Mouse (Mus musculus): ENCODE results near the gene Cbx7. TPM values are rescaled to one million over a fixed set of nuclear protein-coding genes. Genes with fewer than 3 reads are reported as not detected.
A peak's percentile ranks its signal among the peaks of the same experiment; 100 is the strongest.

The Cbx7 gene
- total and polyA plus RNA-seq, 3 experiments, result 2.9 to 11.1 TPM; not detected in 1

DNA sequence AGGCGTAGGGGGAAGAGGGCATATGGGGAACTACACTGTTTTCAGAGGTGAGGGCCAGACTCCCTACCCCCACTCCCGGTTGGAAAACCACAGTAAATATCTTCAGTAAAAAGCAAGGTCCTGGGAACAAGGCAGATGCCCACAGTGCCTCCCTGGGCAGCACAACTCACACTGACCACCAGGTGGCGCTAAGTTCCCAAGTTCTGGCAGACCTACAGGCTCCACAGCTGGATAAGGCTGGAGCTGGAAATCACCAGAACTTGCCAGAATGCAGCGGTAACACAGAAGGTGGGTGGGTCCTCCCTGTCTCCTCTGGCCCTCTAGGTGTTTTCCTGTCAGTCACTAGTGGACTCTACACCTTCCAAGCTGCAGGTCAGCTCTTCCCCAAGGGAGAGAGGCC lies 24.9 kb downstream of the Cbx7 start:
- Histone ChIP-seq H3K27me3 (ENCODE audit: control insufficient read depth in 1 of 2, insufficient read depth in 2 of 2, low read length in 2 of 2) (no peaks in the 10 kb centered on the region), H3K9me3 (replicated peaks; ENCODE audit: insufficient read depth, low read length) (no peaks in the 10 kb centered on the region), H3K9ac (ENCODE audit: control insufficient read depth, low read depth, low read length, poor library complexity, severe bottlenecking) (no peak overlapping the region), H3K27ac (ENCODE audit: control insufficient read depth, low read depth, low read length) (no peak overlapping the region), H3K79me2 (ENCODE audit: control insufficient read depth, insufficient read depth, low read length, poor library complexity) (no peaks in the 10 kb centered on the region), H3K4me3 (ENCODE audit: control insufficient read depth in 1 of 2, insufficient read depth in 1 of 2, low read depth in 2 of 2, low read length in 2 of 2) (no peak overlapping the region), H3K36me3 (ENCODE audit: control insufficient read depth in 1 of 2, insufficient read depth in 2 of 2, low read length in 2 of 2) (no peaks in the 10 kb centered on the region), H3K4me1 (ENCODE audit: control insufficient read depth in 1 of 2, insufficient read depth in 2 of 2, low read length in 2 of 2) (0 out of 4 replicates have a peak, but pooled peaks cover 0 to 5% of the 10 kb centered on the region in 2 experiments)
- peak; percentile 91 for DNase-seq (ENCODE audit: low read depth, low spot score)
- TF ChIP-seq USF2 (IDR thresholded peaks at IDR 0.05; ENCODE audit: borderline replicate concordance in 1 of 2, insufficient read depth in 1 of 2, low read depth in 1 of 2, low read length in 2 of 2) (no peak), POLR2AphosphoS5 (IDR thresholded peaks at IDR 0.05; ENCODE audit: borderline replicate concordance, low read depth, low read length) (no peak), NRF1 (IDR thresholded peaks at IDR 0.05; ENCODE audit: insufficient read depth, low read depth, low read length, poor library complexity, severe bottlenecking) (no peak), CTCF (IDR thresholded peaks at IDR 0.05 in 2 of 3, conservative IDR thresholded peaks at IDR 0.05 in 1 of 3; ENCODE audit: control insufficient read depth in 1 of 3, insufficient read depth in 1 of 3, low read depth in 2 of 3, low read length in 3 of 3, poor library complexity in 1 of 3, severe bottlenecking in 1 of 3) (peak; percentile 87 to 96 (median 94)), ZC3H11A (IDR thresholded peaks at IDR 0.05; ENCODE audit: low read depth, low read length) (peak; percentile 95), CHD1 (IDR thresholded peaks at IDR 0.05; ENCODE audit: low read depth, low read length) (no peak), SIN3A (IDR thresholded peaks at IDR 0.05; ENCODE audit: low read length) (peak; percentile 59), TBP (IDR thresholded peaks at IDR 0.05; ENCODE audit: low read depth, low read length) (no peak), SMC3 (IDR thresholded peaks at IDR 0.05; ENCODE audit: low read depth, low read length) (peak; percentile 98), RAD21 (IDR thresholded peaks at IDR 0.05; ENCODE audit: low read depth, low read length) (peak; percentile 95), BHLHE40 (IDR thresholded peaks at IDR 0.05; ENCODE audit: borderline replicate concordance, low read depth, low read length) (no peak), ZNF384 (IDR thresholded peaks at IDR 0.05; ENCODE audit: low read depth, low read length) (no peak), UBTF (IDR thresholded peaks at IDR 0.05; ENCODE audit: borderline replicate concordance, insufficient read depth, low read depth, low read length) (no peak)

DNA sequence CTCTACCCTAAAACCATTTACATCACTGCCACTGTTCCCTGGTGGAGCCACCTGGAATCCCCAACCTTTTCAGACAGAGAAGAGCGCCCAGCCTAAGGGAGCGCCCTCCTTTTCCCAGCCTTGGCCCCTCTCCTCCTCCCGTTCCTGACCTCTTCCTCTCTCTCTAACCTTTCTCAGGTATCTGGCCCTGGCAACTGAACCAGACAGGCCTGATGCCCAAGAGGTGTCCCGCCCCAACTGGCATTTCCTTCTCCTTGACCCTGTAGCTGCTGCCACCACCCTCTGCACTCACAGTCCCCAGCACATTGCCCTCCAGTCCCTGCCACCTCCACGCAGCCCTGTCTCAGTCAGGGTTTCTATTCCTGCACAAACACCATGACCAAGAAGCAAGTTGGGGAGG lies 26.0 kb downstream of the Cbx7 start:
- DNase-seq (ENCODE audit: low read depth, low spot score), result no peak
- Histone ChIP-seq H3K36me3 (ENCODE audit: control insufficient read depth in 1 of 2, insufficient read depth in 2 of 2, low read length in 2 of 2) (peaks cover 0 to 2% of the 10 kb centered on the region in 2 experiments; a peak in 1 of 4 replicates), H3K4me1 (ENCODE audit: control insufficient read depth in 1 of 2, insufficient read depth in 2 of 2, low read length in 2 of 2) (0 out of 4 replicates have a peak, but pooled peaks cover 0 to 9% of the 10 kb centered on the region in 2 experiments), H3K4me3 (ENCODE audit: control insufficient read depth in 1 of 2, insufficient read depth in 1 of 2, low read depth in 2 of 2, low read length in 2 of 2) (no peak overlapping the region), H3K79me2 (ENCODE audit: control insufficient read depth, insufficient read depth, low read length, poor library complexity) (no peaks in the 10 kb centered on the region), H3K9ac (ENCODE audit: control insufficient read depth, low read depth, low read length, poor library complexity, severe bottlenecking) (no peak overlapping the region), H3K9me3 (replicated peaks; ENCODE audit: insufficient read depth, low read length) (no peaks in the 10 kb centered on the region), H3K27me3 (ENCODE audit: control insufficient read depth in 1 of 2, insufficient read depth in 2 of 2, low read length in 2 of 2) (no peaks in the 10 kb centered on the region), H3K27ac (ENCODE audit: control insufficient read depth, low read depth, low read length) (no peak overlapping the region)
- TF ChIP-seq UBTF (IDR thresholded peaks at IDR 0.05; ENCODE audit: borderline replicate concordance, insufficient read depth, low read depth, low read length) (no peak), TCF12 (IDR thresholded peaks at IDR 0.05; ENCODE audit: low read depth, low read length) (no peak), POLR2AphosphoS2 (IDR thresholded peaks at IDR 0.05; ENCODE audit: low read length) (no peak), MAX (IDR thresholded peaks at IDR 0.05; ENCODE audit: low read length) (no peak), E2F4 (IDR thresholded peaks at IDR 0.05; ENCODE audit: borderline replicate concordance, low read depth, low read length) (no peak), MXI1 (IDR thresholded peaks at IDR 0.05; ENCODE audit: low read depth, low read length) (no peak), ZC3H11A (IDR thresholded peaks at IDR 0.05; ENCODE audit: low read depth, low read length) (no peak), RAD21 (IDR thresholded peaks at IDR 0.05; ENCODE audit: low read depth, low read length) (no peak), JUND (IDR thresholded peaks at IDR 0.05; ENCODE audit: low read depth, low read length) (no peak), NELFE (IDR thresholded peaks at IDR 0.05; ENCODE audit: low read depth, low read length) (no peak), CHD2 (IDR thresholded peaks at IDR 0.05; ENCODE audit: low read length) (no peak), MAZ (IDR thresholded peaks at IDR 0.05; ENCODE audit: low read depth, low read length) (no peak), RCOR1 (IDR thresholded peaks at IDR 0.05; ENCODE audit: low read depth, low read length) (no peak), SIN3A (IDR thresholded peaks at IDR 0.05; ENCODE audit: low read length) (no peak), ELF1 (IDR thresholded peaks at IDR 0.05; ENCODE audit: low read depth, low read length) (no peak), POLR2A (IDR thresholded peaks at IDR 0.05; ENCODE audit: control insufficient read depth in 1 of 2, insufficient read depth in 1 of 2, low read depth in 1 of 2, low read length in 2 of 2, poor library complexity in 1 of 2) (no peak), ETS1 (IDR thresholded peaks at IDR 0.05; ENCODE audit: low read depth, low read length) (no peak), EP300 (IDR thresholded peaks at IDR 0.05; ENCODE audit: low read depth in 1 of 2, low read length in 2 of 2) (no peak), MEF2A (IDR thresholded peaks at IDR 0.05; ENCODE audit: extremely low read depth, insufficient replicate concordance, low read depth, low read length, poor library complexity, severe bottlenecking) (no peak)

Data from MEL (cell line).